Mouse (Mus musculus): ENCODE data around the gene Fancf.

Fancf gene

DNA sequence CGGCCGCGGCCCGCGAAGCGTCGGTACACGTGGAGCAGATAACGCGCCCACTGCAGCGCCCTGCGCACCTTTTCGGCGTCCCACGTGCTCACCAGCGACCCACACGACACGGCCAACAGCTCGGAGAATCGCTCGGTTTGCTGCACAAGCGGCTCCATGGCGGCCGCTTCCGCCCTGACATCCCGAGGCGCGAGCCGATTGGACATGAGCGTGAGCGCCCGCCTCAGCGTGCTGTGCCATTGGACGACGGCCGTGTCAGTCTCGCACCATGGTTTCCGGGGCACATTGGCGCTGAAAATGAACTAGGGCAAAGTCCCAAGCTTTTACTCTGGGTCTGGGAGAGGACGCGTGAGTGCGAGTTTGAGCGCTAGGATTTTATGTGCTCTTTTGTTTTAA lies at the start of gene Fancf:
Gene Fancf (minus strand): TSS at position 171 of the 396 bp plus-strand sequence.
- DNase-seq = peak; percentile 96

DNA sequence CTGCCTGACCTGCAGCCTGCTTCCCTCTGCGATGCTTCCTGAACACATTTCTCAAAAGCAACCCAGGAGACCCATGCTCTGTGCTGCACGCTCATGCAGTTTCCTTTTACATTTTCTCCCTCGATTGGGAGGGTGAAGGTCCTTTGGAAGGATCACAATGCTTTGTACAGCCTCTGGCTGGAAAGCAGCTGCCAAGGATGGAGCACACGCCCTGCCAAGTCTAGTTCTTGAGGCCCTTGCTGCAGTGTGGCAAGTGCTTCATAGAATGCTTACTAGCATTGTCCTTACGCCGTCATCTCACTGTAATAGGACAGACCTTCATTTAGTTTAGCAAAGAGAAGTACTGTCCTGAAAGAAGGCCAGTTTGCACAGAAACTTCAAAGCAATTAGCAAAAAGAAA lies 37.0 kb upstream of the Fancf start:
- DNase-seq = no peak

DNA sequence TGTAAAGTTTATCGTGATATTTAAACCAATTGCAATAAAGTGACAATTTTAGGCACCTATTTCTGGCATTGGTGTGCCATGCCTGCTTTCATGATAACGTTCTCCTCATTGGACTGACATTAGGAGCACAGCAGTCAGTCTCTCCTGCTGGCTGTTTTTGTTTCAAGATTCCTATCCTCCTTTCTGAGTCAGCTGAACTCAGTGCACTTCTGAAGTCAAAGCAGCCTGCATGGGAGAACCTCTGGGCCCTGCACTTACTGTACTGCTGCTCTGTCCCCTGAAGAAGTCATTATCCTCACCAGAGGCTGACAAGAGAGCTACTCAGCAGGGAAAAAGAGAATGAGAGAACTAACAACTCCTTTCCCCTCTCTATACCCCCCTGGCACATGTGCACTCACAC lies 32.9 kb upstream of the Fancf start:
- no peak for DNase-seq

DNA sequence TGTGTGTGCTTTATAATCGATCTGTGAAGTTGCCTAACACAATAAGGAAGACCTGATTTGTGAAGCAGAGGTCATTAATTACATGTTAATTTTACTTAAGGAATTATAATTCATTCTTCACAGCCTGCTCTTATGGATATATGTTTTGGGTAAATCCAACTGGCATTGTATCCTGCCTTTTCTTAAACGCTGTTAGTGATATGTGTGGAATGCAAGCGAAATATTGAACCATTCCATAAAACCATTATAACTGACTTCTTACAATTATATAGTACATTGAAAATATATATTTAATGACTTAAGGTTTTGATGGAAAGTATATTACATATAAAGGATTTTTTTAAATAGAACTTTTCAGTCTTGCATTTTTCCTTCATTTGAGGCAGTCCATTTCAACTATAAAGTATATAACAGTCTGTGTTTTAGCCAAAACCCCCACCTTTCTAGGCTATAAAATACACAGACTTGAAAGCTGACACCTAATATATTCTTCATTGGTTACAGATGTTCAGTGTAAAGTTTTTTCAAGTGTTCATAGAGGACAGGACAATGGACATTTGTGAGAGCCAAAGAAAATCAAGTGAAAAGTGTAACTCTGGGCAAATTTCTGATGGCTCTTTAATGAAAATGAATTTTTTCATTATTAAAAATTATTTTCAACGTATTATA lies 32.2 kb upstream of the Fancf start:
- DNase-seq = no peak

DNA sequence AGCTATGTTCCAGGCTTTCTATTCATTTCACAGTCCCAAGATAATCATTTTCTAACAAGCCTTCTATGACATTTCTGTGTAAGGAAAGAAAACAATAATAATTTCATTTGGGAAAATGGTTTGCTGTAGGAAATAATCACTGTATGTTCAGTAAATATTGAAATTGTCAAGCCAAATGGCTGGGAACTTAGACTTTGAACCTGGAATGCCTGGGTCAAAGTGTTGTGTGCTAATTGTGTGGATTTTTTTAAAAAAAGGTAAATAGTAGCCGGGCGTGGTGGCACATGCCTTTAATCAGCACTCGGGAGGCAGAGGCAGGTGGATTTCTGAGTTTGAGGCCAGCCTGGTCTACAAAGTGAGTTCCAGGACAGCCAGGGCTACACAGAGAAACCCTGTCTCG lies 30.9 kb upstream of the Fancf start:
- DNase-seq = no peak

DNA sequence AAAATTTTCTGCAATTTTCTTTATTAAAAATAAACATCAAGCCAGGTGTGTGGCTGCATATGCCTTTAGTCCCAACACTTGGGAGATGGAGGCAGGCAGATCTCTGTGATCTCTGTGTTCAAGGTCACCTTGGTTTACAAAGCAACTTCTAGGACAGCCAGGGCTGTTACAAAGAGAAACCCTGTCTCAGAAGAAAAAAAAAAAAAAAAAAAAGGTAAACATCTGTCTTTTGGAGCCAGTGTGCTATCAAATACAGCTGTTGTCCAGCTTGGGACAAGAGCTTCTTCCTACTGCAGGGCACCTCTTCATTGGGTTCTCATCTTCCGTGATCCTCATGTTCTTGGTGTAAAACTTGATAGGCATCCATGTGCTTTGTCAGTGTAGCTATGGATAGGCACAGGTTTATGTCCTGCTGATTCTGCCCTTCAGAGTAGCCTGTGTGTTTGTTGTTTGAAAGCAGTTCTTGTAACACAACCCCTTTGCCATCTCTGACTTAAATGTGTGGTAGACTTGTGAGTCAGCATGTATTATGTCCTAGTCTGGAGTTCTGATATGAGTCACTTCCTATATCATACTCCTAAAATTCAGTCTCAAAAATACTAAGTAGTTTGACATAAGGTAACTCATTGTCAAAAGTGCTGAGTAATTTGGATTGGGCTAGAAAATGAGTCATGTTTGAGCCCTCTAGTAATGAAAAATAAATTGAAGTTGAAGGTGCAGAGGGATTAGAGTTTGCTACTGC lies 30.3 kb upstream of the Fancf start:
- DNase-seq = no peak

DNA sequence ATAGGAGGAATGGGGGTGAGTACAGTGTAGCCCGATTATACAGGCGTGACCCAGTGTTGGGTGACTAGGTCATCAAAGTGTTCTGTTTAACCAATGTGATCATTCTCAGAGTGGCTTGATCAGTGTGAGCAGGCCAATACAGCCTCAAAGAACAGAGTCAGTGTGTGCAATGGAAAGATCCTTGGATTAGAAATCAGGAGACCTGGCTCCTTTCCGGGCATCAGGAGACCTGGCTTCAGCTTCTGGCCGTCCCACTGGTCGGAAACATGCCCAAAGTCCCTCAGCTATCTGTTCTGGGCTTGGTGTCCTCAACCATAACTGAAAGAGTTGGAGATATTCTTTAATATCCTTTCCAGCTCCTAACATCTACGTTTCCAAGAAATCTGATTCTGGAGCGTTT lies 27.5 kb upstream of the Fancf start:
- DNase-seq = no peak

DNA sequence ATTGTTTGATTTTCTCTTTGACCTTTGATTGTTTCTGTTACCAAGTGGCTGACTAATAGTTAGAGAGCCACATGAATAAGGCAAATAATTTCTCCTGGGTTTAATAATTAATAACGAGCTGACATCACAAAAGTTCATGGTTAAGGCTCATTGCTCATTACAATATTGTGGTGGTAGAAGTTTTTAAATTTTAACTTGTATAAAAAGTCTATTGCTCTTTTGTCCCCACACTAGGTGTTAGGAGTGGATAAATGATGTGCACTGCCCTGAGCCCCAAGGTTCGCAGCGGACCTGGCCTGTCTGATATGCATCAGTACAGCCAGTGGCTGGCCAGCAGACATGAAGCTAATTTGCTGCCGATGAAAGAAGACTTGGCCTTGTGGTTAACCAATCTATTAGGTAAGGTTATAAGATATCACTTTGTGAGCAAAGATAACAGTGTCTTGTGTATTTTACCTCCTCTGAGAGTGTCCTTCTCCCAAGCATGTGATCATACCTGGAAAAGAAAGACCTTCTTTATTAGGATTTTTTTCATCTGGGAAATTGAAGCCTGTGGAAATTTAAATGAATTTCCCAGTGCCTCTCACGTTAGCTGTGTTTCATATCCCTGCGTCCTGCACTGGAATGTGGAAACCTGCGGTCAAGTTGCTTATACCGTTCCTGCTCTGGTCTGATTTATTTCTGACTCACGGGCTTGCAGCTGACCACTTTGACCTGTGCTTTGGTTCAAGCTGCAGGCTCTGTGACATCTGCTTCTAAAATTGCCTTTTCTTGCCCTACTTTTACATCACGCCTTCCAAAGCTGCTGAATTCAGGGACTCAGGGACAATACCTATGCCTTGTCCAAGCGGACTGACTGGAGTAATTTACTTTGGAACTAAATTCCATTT lies 25.9 kb upstream of the Fancf start:
- DNase-seq = no peak

DNA sequence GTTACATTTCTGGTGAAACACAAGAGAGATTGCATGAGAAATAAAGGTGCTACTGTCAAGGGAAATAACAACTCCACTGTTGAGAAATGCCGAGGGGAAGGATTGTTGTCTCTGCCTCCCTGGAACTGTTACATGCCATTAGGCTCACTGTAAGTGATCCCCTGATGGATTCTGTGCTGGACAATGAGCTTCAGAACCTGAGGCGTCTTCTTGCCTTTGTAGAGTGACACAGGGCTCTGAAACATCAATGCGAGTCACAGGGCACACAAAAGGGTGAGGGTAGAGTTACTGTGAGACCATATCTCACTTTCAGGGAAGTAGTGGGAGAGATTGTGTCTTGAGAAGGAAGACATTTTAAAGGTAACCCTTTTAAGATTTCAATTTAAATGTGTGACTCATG lies 23.3 kb upstream of the Fancf start:
- DNase-seq = no peak

DNA sequence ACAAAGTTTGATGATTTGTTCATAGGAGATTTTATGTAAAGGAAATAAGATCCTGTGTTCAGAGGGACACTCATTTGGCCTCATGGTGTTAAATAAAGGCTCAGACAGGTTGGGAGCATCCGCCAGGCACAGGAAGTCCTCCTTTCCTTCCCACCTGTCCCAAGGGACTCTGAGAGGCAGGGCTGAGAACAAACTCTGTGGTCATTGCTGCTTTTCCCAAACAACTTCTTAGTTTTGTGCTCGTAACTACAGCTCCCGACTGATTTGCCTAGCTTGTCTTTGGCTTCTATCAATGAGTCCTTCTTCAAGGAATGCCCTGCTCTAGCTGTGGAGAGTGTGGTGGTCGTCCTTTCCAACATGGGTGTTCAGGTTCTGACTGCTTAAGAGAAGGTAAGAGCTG lies 18.1 kb upstream of the Fancf start:
- DNase-seq = no peak

DNA sequence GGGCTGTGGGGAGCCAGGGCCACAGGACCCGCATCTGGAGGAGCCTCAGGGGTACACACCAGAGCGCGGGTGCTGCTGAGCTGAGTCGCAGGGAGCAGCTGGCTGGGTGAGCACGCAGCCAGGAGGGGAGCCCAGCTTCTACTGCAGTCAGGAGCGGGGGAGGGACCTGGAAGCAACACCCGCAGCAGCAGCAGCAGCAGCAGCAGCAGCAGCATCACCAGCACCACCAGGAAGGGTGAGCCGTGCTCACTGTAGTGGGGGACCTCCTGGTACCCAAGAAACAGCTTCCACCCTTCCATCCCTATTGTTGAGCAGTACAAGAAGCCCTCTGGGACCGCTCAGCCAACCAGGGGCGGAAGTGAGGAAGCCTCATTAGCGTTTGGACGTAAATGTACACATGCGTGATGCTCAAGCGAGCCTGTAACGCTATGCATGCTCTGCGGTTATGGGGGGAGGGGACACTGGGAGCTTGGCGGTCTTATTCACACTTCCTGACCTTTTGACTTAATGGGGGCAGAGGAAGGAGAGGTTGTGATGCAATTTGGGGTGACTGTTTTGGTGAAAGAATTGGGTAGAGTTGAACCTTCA lies 17.2 kb upstream of the Fancf start:
- DNase-seq = peak; percentile 58

DNA sequence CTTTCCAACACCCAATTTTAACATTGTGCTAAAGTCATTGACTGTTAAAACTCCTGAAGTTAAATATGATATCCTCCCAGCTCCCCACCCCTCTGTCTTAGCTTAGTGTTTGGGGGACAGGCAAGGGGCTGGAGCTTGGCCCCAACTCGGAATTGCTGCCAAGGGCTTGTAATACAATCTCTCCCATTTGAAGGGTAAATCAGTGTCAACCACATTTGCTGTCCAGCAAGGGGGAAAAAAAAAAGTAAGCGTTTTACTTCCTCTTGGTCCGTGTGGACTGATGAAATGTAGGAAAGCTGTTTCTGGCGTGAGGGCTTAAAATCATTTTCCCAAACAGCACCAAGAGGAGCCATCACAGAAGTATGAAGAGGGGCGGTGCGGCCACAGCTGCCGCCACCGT lies 16.7 kb upstream of the Fancf start:
- no peak for DNase-seq

DNA sequence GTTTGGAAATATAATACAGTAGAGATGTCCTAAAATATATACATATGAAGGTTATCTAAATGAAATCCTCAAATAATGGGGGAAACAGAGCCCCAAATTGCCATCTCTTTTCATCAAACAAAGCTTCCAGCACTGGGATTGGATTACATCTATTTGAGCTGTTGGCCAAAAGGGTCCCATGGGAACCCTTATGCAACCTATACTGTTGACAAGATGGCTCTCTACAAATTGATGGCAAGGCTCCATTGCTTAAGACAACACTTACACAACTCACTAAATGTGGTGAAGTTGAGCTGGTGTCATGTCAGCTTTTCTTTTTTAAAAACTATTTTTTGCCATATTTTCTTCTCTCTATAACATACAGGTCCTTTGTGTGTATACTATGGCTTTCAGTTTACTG lies 14.2 kb upstream of the Fancf start:
- DNase-seq = no peak

DNA sequence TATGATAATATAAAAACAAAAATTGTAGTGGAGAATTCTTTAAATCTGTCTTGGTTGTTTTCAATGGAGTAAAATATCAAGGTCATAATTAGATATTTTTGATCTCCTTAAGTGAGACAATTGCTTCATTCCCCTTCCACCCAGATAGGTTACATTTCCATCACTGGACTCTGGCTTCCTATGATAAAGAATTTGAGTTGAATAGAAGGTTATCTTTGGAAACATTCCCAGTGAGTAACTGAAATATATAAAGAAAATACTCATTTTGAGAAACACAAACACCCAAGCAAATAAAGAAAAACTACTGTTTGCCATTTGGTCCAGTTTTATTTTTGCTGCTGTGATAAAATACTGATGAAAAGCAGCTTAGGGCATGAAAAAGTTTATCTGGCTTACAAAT lies 10.5 kb upstream of the Fancf start:
- DNase-seq = no peak

DNA sequence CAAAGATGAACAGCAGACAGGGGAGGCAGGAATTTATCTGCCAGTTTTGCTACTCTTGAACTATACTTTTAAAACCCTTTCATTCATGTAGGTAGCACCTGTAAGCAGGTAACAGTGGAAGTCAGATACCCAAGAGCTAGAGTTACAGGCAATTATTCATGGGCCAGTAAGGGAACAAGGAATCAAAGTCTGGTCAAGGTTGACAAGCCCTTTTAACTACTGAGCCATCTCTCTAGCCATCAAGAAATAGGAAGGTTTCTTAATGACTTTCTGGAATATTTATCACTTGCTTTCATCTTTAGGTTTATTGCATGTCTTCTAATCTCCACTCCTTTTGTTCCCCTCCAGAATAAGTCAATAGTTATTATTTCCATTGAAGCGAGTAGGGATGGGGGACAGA lies 10.0 kb upstream of the Fancf start:
- DNase-seq = no peak

DNA sequence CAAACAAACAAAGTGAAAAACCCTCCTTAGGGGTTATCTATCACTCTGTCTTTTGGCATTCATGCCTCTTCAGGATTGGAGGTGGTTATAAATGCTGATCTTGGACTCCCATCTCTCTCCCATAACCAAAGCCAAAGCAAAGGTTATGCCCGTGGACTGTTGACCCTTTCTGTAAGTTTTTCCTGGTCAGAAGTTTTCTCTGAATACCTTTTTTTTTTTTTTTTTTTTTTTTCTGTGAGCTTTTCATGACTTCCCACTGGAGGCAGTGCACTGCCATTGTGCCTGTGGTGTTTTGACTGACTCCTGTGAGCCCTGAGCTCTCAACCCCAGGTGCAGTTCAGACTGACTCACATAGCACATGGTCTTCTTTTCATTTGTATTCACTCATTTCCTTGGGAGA lies 5.9 kb upstream of the Fancf start:
- DNase-seq = no peak

DNA sequence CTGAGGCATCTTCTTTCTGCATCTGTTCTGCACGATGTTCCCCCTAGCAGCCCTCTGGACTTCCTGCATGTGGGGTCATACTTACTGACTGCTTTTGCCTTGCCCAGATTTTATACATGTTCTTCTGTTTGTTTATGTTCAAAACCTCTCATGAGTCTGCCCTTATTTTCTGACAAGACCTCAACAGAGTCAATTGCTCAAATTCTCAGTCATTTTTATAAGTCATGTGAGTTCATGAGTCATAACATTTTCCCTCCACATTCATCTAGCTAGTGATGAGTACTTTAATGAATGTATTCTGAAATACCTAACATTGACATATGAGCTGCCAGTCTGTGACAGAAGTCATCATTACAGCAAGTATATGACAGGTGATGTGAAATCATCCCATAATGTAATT lies 3.3 kb upstream of the Fancf start:
- DNase-seq = no peak

DNA sequence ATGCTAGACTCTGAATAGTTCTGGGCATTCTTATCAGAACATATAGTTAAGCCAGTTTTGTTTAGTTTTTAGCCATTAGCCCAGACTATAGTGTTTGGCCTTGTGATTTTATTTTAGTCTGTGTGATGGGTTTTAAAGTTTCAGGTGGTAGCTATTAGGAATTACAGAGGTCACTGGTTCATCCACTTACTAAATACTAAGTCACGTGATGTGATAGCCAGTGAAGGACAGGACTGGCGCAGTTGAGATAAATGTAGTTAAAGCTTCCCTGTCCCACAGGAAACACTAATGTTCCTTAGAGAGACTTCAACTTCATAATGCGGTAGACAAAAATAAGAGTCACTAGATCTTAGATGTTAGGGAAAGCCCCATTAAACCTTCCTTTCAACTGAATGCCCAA lies 775 bp upstream of the Fancf start:
- DNase-seq = no peak

DNA sequence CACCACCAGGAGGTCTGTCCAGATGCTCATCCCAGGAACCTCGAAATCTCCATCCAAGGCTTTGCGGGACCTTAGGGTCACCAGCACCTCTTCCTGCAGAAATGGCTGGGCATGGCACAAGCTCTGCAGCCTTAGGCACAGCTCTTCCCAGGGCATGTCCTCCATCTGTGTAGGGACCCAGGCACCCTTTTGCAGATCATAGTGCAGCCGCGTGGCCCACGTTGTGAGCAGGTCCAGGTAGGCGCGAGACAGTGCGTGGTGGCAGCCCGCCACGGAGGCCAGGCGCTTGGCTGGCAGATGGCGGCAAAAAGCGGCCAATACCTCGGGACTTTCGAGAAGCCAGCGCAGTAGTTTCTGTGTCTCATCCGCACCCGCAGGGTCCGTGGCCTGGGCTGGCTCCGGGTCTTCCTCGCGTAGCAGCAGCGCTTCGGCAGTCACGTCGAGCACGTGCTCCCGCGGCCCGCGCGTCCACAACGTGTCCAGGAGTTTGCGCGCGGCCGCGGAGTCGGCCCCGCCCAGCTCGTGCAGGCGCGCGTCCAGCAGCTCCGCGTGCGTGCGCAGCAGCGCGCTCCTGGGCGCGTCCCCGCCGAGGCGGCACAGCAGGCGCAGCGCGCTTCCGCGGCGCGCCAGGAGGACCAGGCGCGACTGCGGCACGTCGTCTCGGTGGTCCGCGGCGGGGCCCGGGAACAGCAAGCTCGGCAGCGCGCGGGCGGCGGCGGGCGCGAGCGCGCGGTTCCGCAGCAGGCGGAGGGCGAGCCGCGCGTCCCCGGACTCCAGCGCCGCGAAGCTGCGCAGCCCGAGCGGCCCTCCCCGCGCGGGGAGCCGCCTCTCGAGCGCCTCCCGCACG lies 594 bp downstream of the Fancf start, which contains the start of gene Gas2:
Gene Gas2 (plus strand): TSS at position 766 of the 847 bp plus-strand sequence.
- peak; percentile 86 for DNase-seq

DNA sequence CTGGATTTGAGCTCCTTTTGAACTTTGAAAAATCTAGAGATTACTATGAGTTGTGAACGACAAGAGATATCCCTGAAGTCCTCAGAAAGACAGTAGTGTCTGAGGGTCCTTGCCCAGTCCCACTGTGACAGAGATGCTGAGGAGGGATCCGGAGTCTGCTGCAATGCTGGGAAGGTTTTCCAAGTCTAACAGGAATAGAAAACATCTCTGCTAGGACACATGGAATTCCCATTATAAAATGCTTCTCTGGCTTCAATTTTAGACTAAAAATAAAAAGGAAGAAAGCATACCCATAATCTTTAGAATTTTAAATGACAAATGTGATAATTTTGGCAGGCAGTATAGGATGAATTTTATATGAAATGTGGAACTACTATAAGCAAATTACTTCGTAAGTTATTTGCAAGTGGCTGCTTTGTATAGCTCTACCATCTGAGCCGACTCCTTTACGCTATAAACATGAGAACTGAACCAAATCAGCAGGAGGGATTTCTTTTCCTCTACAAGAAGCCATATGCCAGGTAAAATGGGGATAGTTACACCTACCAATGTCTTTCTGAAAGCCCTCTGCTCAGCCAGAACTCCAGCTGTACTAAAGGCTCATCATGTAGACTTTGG lies 10.1 kb downstream of the Fancf start:
- no peak for DNase-seq

DNA sequence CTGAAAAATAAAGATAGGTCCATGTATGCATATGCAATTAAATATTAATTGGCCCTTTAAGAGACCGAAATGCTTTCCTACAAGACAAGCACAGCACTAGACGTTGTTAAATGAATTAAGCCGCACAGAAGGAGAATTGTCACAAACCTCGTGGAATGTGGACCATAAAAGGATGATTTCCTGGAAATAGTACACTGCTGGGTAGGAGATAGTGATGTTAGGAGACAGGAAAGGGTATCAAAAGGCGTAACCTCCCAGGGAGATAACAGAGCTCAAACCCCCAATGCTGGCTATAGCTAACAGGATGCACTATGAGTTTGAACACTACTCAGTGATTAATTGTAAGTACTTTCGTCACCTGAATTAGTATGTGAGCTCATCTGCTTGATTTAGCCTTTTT lies 11.2 kb downstream of the Fancf start:
- no peak for DNase-seq

DNA sequence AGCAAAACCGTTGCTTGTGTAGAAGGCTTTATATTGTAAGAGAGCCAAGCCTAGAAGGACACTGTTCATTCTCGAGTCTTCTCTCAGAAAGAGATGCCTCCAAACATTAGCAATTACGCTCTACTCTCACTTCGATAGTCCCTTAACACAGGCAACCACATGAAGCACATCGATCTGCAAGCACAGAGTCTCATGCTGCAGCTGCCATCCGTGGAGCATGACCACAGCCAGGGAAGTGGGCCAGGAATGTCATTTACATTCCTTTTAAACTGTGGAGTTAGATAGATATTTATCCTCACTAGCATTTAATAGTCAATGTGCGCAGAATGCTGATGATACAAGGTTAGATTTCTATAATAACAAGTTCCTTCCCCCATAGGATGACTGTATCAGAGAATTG lies 21.6 kb downstream of the Fancf start:
- DNase-seq = no peak
